Mouse (Mus musculus) liver, embryonic 14.5 days (tissue): Measurements from ENCODE around the gene Tab2. TPM values are rescaled to one million over a fixed set of nuclear protein-coding genes. Genes with fewer than 3 reads are reported as not detected.

Experiments
- ATAC-seq: fragments of 200-750 bp; cut with Nextera tagmentation; 2 replicates; pipeline ENCODE4 v1.8.0; 2017; ENCODE audit warnings: moderate number of reproducible peaks, mild to moderate bottlenecking, moderate library complexity; ENCODE audit not compliant: insufficient read depth
- DNase-seq, 3 experiments: peaks; one replicate each; pipeline ENCODE4 v3.0.0-alpha.2; 2012 to 2013; ENCODE audit warnings: low read depth in 3 of 3, low spot score in 3 of 3
- H3K27ac ChIP-seq: fragments of 300-500 bp; sonication (generic); 2 replicates; pipeline ENCODE4 v1.5.1; 2014; ENCODE audit warnings: moderate library complexity, mild to moderate bottlenecking, control low read depth, inconsistent platforms
- H3K27me3 ChIP-seq: fragments of 300-500 bp; sonication (generic); 2 replicates; pipeline ENCODE4 v1.6.1; 2014; ENCODE audit warnings: mild to moderate bottlenecking, low read length, moderate library complexity; ENCODE audit not compliant: control insufficient read depth, insufficient read depth
- H3K36me3 ChIP-seq: fragments of 300-500 bp; sonication (generic); replicated peaks from 2 replicates; pipeline ENCODE4 v1.6.1; 2014; ENCODE audit warnings: low read depth; ENCODE audit not compliant: control insufficient read depth, insufficient read depth
- H3K4me1 ChIP-seq, 2 experiments: fragments of 200-500 bp in 1 of 2; fragments of 300-500 bp in 1 of 2; sonication (generic) in 1 of 2; replicated peaks; 2 replicates each; pipeline ENCODE4 v1.6.1; 2012 to 2014; ENCODE audit warnings: antibody characterized with exemption in 1 of 2, inconsistent platforms in 1 of 2, low read length in 1 of 2; ENCODE audit not compliant: control insufficient read depth in 2 of 2, insufficient read depth in 2 of 2
- H3K4me2 ChIP-seq: fragments of 300-500 bp; sonication (generic); 2 replicates; pipeline ENCODE4 v1.6.1; 2014; ENCODE audit warnings: low read depth, mild to moderate bottlenecking, control low read depth, moderate library complexity
- H3K4me3 ChIP-seq, 2 experiments: fragments of 200-500 bp in 1 of 2; fragments of 300-500 bp in 1 of 2; sonication (generic) in 1 of 2; 2 replicates each; pipeline ENCODE4 v1.5.1; 2012 to 2014; ENCODE audit warnings: low read depth in 2 of 2, low read length in 2 of 2, mild to moderate bottlenecking in 2 of 2, control low read depth in 1 of 2, inconsistent platforms in 1 of 2, moderate library complexity in 1 of 2; ENCODE audit not compliant: insufficient read depth in 1 of 2
- H3K9ac ChIP-seq: fragments of 300-500 bp; sonication (generic); replicated peaks from 2 replicates; pipeline ENCODE4 v1.6.1; 2014; ENCODE audit warnings: mild to moderate bottlenecking, control low read depth, moderate library complexity
- H3K9me3 ChIP-seq: fragments of 300-500 bp; sonication (generic); 2 replicates; pipeline ENCODE4 v1.6.1; 2016; ENCODE audit warnings: low read length, mixed read lengths; ENCODE audit not compliant: control insufficient read depth
- CTCF ChIP-seq: IDR thresholded peaks from 2 replicates; pipeline ENCODE4 v1.5.1; 2016; ENCODE audit warnings: antibody characterized with exemption, low read depth, control low read depth
- EP300 ChIP-seq: IDR thresholded peaks from 2 replicates; pipeline ENCODE4 v1.6.1; 2016; ENCODE audit warnings: antibody characterized with exemption, low read depth
- WGBS: fragments of 180-500 bp; shearing (Covaris S2); extraction: QIAGEN DNeasy Blood & Tissue Kit; methylation state at CpG from one replicate; pipeline ENCODE4 v1.1.7; 2014; ENCODE audit not compliant: insufficient replicate concordance; 5-methylcytosine and 5-hydroxymethylcytosine counted together
- polyA plus RNA-seq, 2 experiments: library from polyadenylated mRNA; depleted of rRNA in 1 of 2; stranded (reverse) in 1 of 2; unstranded in 1 of 2; fragments of >200 nt; fragmentation: Nextera tagmentation in 1 of 2; extraction: Ambion mirVana in 1 of 2; gene quantifications; 2 replicates each; pipeline versions ENCODE4 v1.2.1 to v1.2.3; 2012 to 2014

Tab2 gene
- polyA plus RNA-seq, 2 experiments = 10.8 to 18.7 TPM

DNA sequence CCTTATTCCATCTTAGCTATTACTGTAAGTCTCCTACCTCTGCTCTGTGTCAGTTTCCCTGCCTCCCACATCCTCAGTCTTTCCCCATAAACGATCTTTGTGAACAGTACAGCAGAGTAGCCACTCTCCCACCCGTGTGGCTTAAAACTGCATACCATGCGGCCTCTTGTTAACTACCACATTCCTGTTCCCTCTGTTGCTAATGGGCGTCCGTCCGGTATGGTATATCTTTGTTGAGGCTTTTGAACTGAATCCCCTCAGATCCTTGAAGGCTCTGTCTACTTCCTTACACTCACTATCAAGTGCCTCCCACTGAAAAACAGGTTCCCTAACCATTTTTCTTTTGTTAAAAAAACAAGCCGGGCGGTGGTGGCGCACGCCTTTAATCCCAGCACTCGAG lies 30.5 kb downstream of the Tab2 start:
- 84% methylated on average over 11 of the region's 11 CpGs for WGBS
- Histone ChIP-seq H3K4me2 (no peak overlapping the region), H3K4me1 (no peaks in the 10 kb centered on the region), H3K27me3 (no peaks in the 10 kb centered on the region), H3K4me3 (no peak overlapping the region), H3K36me3 (peaks cover 5% of the 10 kb centered on the region), H3K9me3 (no peaks in the 10 kb centered on the region), H3K9ac (no peak overlapping the region), H3K27ac (no peak overlapping the region)
- no peak for ATAC-seq
- TF ChIP-seq CTCF (no peak), EP300 (no peak)
- no peak for DNase-seq

DNA sequence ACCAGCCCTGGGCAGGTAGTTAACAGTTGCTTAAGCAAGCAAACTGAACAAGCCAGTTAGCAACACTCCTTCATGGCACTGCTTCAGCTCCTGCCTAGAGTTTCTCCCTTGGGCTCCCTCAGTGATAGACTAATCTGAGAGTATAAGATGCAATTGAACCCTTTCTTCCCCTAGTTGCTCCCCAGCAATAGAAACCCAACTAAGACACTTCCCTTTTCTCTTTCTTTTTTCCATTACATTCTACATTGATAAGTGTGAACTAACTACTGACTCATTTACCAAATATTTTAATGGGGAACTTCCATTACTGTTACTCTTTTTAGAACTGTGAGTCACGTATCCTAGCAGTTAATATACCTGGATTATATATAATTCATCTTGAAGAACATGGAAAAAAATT lies 32.6 kb downstream of the Tab2 start:
- DNase-seq = no peak
- WGBS = 83% methylated on average over 1 of the region's 1 CpGs
- H3K27ac ChIP-seq = no peak overlapping the region

GRCm38 (mm10) chr10:7911268-7911667 lies 44.8 kb downstream of the Tab2 start:
- DNase-seq (no peak), ATAC-seq (no peak)
- H3K4me1 ChIP-seq = no peaks in the 10 kb centered on the region
- no peak overlapping the region for H3K27ac ChIP-seq
- H3K4me3 ChIP-seq = no peak overlapping the region
- WGBS = 85% methylated on average over 10 of the region's 10 CpGs
- no peak overlapping the region for H3K9ac ChIP-seq
- peaks cover 41% of the 10 kb centered on the region for H3K36me3 ChIP-seq
- no peaks in the 10 kb centered on the region for H3K27me3 ChIP-seq
- TF ChIP-seq EP300 (no peak), CTCF (no peak)
- no peaks in the 10 kb centered on the region for H3K9me3 ChIP-seq
- no peak overlapping the region for H3K4me2 ChIP-seq

More for the DNA sequence above, 32.6 kb downstream of the Tab2 start:
- Histone ChIP-seq H3K4me2 (no peak overlapping the region), H3K36me3 (peaks cover 23% of the 10 kb centered on the region), H3K9ac (no peak overlapping the region), H3K4me3 (no peak overlapping the region), H3K9me3 (no peaks in the 10 kb centered on the region), H3K27me3 (no peaks in the 10 kb centered on the region), H3K4me1 (no peaks in the 10 kb centered on the region)
- TF ChIP-seq CTCF = no peak
- no peak for TF ChIP-seq EP300
- ATAC-seq = no peak

- Histone ChIP-seq H3K27ac (no peak overlapping the region), H3K9ac (no peak overlapping the region), H3K36me3 (peaks cover 38% of the 10 kb centered on the region), H3K4me3 (no peak overlapping the region), H3K27me3 (no peaks in the 10 kb centered on the region), H3K4me1 (no peaks in the 10 kb centered on the region), H3K9me3 (no peaks in the 10 kb centered on the region), H3K4me2 (no peak overlapping the region)
- TF ChIP-seq CTCF (no peak), EP300 (no peak)
- 83% methylated on average over 12 of the region's 12 CpGs for WGBS
- ATAC-seq (no peak), DNase-seq (no peak)
These were observed 48.9 kb downstream of the Tab2 start for GRCm38 (mm10) chr10:7907151-7907550.

- Histone ChIP-seq H3K27me3 (no peaks in the 10 kb centered on the region), H3K9me3 (no peaks in the 10 kb centered on the region), H3K4me2 (no peak overlapping the region), H3K9ac (no peak overlapping the region), H3K36me3 (peaks cover 25% of the 10 kb centered on the region), H3K4me1 (no peaks in the 10 kb centered on the region), H3K4me3 (no peak overlapping the region), H3K27ac (no peak overlapping the region)
- TF ChIP-seq CTCF = no peak
- TF ChIP-seq EP300 = no peak
- ATAC-seq (no peak), DNase-seq (no peak)
- WGBS = 92% methylated on average over 5 of the region's 5 CpGs
These were observed 51.9 kb downstream of the Tab2 start for GRCm38 (mm10) chr10:7904157-7904556.
